Mouse (Mus musculus) G1E (cell line): ENCODE measurements at regions not wholly inside any gene's neighbourhood (a gene's known extent, or its start where the extent isn't known, plus 50 kb on each side); places are given as distances from the start of the nearest gene placed in this dataset.

Experiments used
- ATAC-seq: 2 replicates; pipeline ENCODE4 v1.8.0; 2016; ENCODE audit warnings: mild to moderate bottlenecking; ENCODE audit not compliant: insufficient number of reproducible peaks, poor library complexity, low FRiP score, severe bottlenecking; ENCODE audit errors: extremely low read depth
- DNase-seq: peaks from one replicate; pipeline ENCODE4 v3.0.0; 2012; ENCODE audit warnings: low spot score
- H3K27me3 ChIP-seq: 2 replicates; pipeline ENCODE4 v1.6.1; 2012; ENCODE audit warnings: mild to moderate bottlenecking, low read length, inconsistent platforms; ENCODE audit not compliant: insufficient read depth
- H3K36me3 ChIP-seq: replicated peaks from 2 replicates; pipeline ENCODE3; 2012; ENCODE audit warnings: mild to moderate bottlenecking, inconsistent platforms
- H3K4me1 ChIP-seq: 2 replicates; pipeline ENCODE4 v1.6.1; 2012; ENCODE audit warnings: low read depth, low read length, inconsistent platforms, mixed read lengths; ENCODE audit not compliant: insufficient read depth
- H3K4me3 ChIP-seq: 2 replicates; pipeline ENCODE4 v1.5.1; 2012; ENCODE audit warnings: low read depth, mild to moderate bottlenecking, inconsistent platforms, low read length, moderate library complexity, mixed read lengths
- H3K9me3 ChIP-seq: replicated peaks from 2 replicates; pipeline ENCODE4 v1.6.1; 2012; ENCODE audit warnings: inconsistent platforms
- CTCF ChIP-seq: IDR thresholded peaks from 2 replicates; pipeline ENCODE4 v1.5.1; 2012; ENCODE audit warnings: low read depth, low read length, inconsistent platforms, mixed read lengths
- GATA1 ChIP-seq: IDR thresholded peaks from 2 replicates; pipeline ENCODE4 v1.6.1; 2012; ENCODE audit warnings: borderline replicate concordance, low read length, inconsistent platforms, mixed read lengths
- GATA2 ChIP-seq: IDR thresholded peaks from 2 replicates; pipeline ENCODE4 v1.6.1; 2012; ENCODE audit warnings: low read depth, low read length, inconsistent platforms, borderline replicate concordance
- POLR2AphosphoS5 ChIP-seq: IDR thresholded peaks from 2 replicates; pipeline ENCODE4 v1.6.1; 2012; ENCODE audit warnings: low read depth, low read length, inconsistent platforms; ENCODE audit not compliant: insufficient replicate concordance
- TAL1 ChIP-seq: conservative IDR thresholded peaks from 2 replicates; pipeline ENCODE4 v1.6.1; 2012; ENCODE audit warnings: low read depth, low read length, inconsistent platforms, mixed read lengths

DNA sequence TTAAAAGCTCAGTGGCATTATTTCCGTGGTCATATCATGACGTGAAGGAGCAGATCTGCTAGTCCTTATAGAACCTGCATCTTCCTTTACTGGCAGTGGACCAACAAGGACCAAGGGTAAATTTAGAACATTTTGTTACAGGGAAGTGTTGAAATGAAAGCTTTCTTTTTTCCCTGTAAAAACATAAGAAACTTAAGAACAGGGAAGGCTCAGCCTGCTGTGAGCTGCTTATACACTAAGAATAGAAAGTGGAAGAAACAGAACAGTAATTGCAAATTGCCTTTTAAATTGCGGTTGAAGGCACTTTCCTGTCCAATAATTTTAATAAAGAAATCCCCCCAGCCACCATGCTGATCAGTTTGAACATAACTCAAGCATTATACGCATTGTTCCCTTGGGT lies 140.4 kb downstream of the Lca5 start:
- Histone ChIP-seq H3K4me1 (no peaks in the 10 kb centered on the region), H3K27me3 (no peaks in the 10 kb centered on the region), H3K4me3 (no peak overlapping the region), H3K9me3 (no peaks in the 10 kb centered on the region), H3K36me3 (no peaks in the 10 kb centered on the region)
- DNase-seq = no peak
- ATAC-seq = no peak
- TF ChIP-seq GATA1 = no peak
- TF ChIP-seq GATA2 = no peak
- TF ChIP-seq CTCF = no peak
- no peak for TF ChIP-seq TAL1
- TF ChIP-seq POLR2AphosphoS5 = no peak

GRCm38 (mm10) chr9:83300044-83300443 lies 140.9 kb downstream of the Lca5 start:
- no peak for ATAC-seq
- H3K36me3 ChIP-seq = no peaks in the 10 kb centered on the region
- no peaks in the 10 kb centered on the region for H3K4me1 ChIP-seq
- no peak for DNase-seq
- no peaks in the 10 kb centered on the region for H3K9me3 ChIP-seq
- no peaks in the 10 kb centered on the region for H3K27me3 ChIP-seq
- TF ChIP-seq POLR2AphosphoS5 (no peak), CTCF (no peak), GATA2 (no peak), GATA1 (no peak), TAL1 (no peak)
- H3K4me3 ChIP-seq = no peak overlapping the region

DNA sequence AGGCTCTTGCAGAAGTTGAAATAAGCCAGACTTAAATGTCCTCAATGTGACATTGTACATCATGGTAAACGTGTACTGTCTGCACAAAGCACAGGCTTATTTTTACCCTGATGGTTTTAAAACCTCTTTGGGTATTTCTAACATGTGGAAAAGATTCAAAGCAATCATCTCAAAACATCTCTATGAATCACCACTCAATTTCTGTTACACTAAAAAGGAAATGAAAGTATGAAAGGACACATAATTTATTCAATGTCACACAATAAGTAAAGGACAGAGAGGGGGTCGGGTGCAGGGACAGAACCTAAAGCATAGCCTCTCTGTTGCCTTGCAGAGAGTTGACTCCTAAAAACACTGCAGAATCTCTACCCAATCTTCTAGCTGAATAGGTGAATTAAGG lies 141.3 kb downstream of the Lca5 start:
- ATAC-seq (no peak), DNase-seq (no peak)
- no peak for TF ChIP-seq POLR2AphosphoS5
- no peak for TF ChIP-seq GATA1
- TF ChIP-seq GATA2 = no peak
- no peak for TF ChIP-seq CTCF
- TF ChIP-seq TAL1 = no peak
- Histone ChIP-seq H3K4me1 (no peaks in the 10 kb centered on the region), H3K4me3 (no peak overlapping the region), H3K27me3 (0 out of 2 replicates have a peak, but pooled peaks cover under 1% of the 10 kb centered on the region), H3K9me3 (no peaks in the 10 kb centered on the region), H3K36me3 (no peaks in the 10 kb centered on the region)

GRCm38 (mm10) chr9:83295453-83295852 lies 145.5 kb downstream of the Lca5 start:
- Histone ChIP-seq H3K36me3 (no peaks in the 10 kb centered on the region), H3K27me3 (peaks cover 3% of the 10 kb centered on the region; the same call in 1 of the 2 replicates), H3K4me1 (no peaks in the 10 kb centered on the region), H3K9me3 (no peaks in the 10 kb centered on the region), H3K4me3 (no peak overlapping the region)
- TF ChIP-seq GATA1 = no peak
- no peak for TF ChIP-seq POLR2AphosphoS5
- TF ChIP-seq TAL1 = no peak
- TF ChIP-seq CTCF = no peak
- no peak for TF ChIP-seq GATA2
- DNase-seq (no peak), ATAC-seq (no peak)

- no peak overlapping the region for H3K4me3 ChIP-seq
- DNase-seq (no peak), ATAC-seq (no peak)
- TF ChIP-seq CTCF (no peak), POLR2AphosphoS5 (no peak), GATA2 (no peak), TAL1 (no peak), GATA1 (no peak)
- H3K4me1 ChIP-seq = no peaks in the 10 kb centered on the region
- H3K27me3 ChIP-seq = peaks cover 3% of the 10 kb centered on the region; the same call in 1 of the 2 replicates
- H3K9me3 ChIP-seq = no peaks in the 10 kb centered on the region
- no peaks in the 10 kb centered on the region for H3K36me3 ChIP-seq
Observed at GRCm38 (mm10) chr9:83294441-83294840, 146.5 kb downstream of the Lca5 start.

- no peak for DNase-seq
- no peak for ATAC-seq
- Histone ChIP-seq H3K4me3 (no peak overlapping the region), H3K4me1 (no peaks in the 10 kb centered on the region), H3K27me3 (no peaks in the 10 kb centered on the region), H3K9me3 (no peaks in the 10 kb centered on the region), H3K36me3 (no peaks in the 10 kb centered on the region)
- TF ChIP-seq TAL1 (no peak), GATA2 (no peak), CTCF (no peak), POLR2AphosphoS5 (no peak), GATA1 (no peak)
Observed at GRCm38 (mm10) chr9:83284097-83284496, 137.6 kb upstream of the Hmgn3 start.
